Mouse (Mus musculus): Measurements from ENCODE around the gene Pomgnt1. TPM values are rescaled to one million over a fixed set of nuclear protein-coding genes. Genes with fewer than 3 reads are reported as not detected.

Gene Pomgnt1
- polyA plus RNA-seq, 1 experiment from 2014 or later, result 40.7 TPM

DNA sequence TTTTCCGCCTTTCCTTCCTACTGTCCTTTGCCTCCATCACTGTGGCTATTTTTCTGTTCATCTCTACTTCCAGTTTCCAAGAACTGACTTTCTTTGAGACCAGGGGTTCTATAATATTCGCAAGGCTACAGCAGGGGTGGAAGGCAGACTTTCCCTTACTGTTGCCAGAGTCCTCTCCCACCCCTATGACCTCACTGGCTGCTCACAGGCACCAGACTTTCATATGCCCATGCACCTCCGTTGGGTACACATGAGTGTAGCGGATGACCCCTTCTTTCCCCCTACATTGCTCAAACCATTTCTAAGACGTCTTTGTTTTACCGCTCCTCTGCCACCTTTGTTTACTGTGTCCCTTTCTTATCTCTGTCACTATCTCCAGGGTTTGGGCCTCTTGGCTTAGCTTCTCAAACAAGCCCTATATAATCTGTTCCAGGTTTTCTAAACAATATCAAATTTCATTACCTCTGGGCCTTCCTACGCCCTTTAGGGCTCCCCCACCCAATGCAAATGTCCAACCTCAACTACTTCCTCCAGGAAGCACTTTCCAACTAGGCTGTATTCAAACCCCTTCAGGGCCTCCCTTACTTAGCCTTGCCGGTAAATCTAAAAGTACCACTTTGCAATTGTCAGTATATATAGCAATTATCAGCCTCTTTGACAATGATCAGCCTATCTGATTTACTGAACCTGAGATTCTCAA is 42.2 kb downstream of the Pomgnt1 start:
- TF ChIP-seq CTCF (IDR thresholded peaks at IDR 0.05), result no peak
- Histone ChIP-seq H3K27me3 (replicated peaks; ENCODE audit: insufficient read depth, low read length) (no peaks in the 10 kb centered on the region), H3K4me1 (ENCODE audit: insufficient read depth, low read depth, low read length) (no peaks in the 10 kb centered on the region; the same call in 1 of the 2 replicates), H3K9me3 (ENCODE audit: low read length) (no peaks in the 10 kb centered on the region), H3K27ac (ENCODE audit: low read length) (peak overlapping the region; percentile 54), H3K4me2 (replicated peaks; ENCODE audit: low read depth, low read length) (0 out of 2 replicates have a peak overlapping the region, but pooled peaks have one; percentile 19), H3K4me3 (ENCODE audit: low read depth, low read length) (no peak overlapping the region), H3K9ac (replicated peaks; ENCODE audit: low read depth) (no peak overlapping the region), H3K36me3 (ENCODE audit: insufficient read depth, low read length) (no peaks in the 10 kb centered on the region)
- no peak for ATAC-seq
- DNase-seq (ENCODE audit: low spot score), result peak; percentile 45
- WGBS, result 31% methylated on average over 8 of the region's 8 CpGs

DNA sequence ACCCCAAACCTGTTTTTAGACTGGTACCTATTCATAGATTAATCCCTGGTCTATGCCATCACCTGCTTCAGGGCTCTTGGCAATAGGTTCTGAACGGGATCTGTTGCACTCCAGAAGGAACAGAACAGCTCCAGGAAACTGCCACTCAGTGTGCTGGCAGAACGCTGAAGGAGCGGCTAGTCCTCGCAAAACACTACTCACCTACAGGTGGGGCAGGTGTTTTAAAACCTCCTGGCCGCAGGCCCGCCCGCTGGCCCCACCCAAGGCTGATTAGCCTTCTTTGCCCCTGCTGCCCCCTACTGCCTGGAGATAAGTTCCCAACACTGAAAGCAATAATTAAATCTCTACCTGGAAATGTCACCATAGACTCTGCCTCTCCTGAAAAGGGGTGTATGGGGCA is 43.8 kb downstream of the Pomgnt1 start, which contains the start of gene Tspan1:
Gene Tspan1, minus strand, starts transcription at position 198 of the 400 bp plus-strand sequence.
- DNase-seq (ENCODE audit: low spot score) (peak; percentile 88), ATAC-seq (peak; percentile 84)
- Histone ChIP-seq H3K27ac (ENCODE audit: low read length) (peak within 1 kb of the TSS; percentile 54), H3K4me2 (replicated peaks; ENCODE audit: low read depth, low read length) (0 out of 2 replicates have a peak within 1 kb of the TSS, but pooled peaks have one; percentile 19), H3K27me3 (replicated peaks; ENCODE audit: insufficient read depth, low read length) (no peaks in the 10 kb centered on the region), H3K36me3 (ENCODE audit: insufficient read depth, low read length) (no peaks in the 10 kb centered on the region), H3K9me3 (ENCODE audit: low read length) (no peaks in the 10 kb centered on the region), H3K9ac (replicated peaks; ENCODE audit: low read depth) (no peak within 1 kb of the TSS), H3K4me3 (ENCODE audit: low read depth, low read length) (no peak within 1 kb of the TSS), H3K4me1 (ENCODE audit: insufficient read depth, low read depth, low read length) (no peaks in the 10 kb centered on the region; the same call in 1 of the 2 replicates)
- peak; percentile 70 for TF ChIP-seq CTCF (IDR thresholded peaks at IDR 0.05)
- TF ChIP-seq EP300 (IDR thresholded peaks at IDR 0.05), result no peak
- 25% methylated on average over 7 of the region's 7 CpGs for WGBS

DNA sequence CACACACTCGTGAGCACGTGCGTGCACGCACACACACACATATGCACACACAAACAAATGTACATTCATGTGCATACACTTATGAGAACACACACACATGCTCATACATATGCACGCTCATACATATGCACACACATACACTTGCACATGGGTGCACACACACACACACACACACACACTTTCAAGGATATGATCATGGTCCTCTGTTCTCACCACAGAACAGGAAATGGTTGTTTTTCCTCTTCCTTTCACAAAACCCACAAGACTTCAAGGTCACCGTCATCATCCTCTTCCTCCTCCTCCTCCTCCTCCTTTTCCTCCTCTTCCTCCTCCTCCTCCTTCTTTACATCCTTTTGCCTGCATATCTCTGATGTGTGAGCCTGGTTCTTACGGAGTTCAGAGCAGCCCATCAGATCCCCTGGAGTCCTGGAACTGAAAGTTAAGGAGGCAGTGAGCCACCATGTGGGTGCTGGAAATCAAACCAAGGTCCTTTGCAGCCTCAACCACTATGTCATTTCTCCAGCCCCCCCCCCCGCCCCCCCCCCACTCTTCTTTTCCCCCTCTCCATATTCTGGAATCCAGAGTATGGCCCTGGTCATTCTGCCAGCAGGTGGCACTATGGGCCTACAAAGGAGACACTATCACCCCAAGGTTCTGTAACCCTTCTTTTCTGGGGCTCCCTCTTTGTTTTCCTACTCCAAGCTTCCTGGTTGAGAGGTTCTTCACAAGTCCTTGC is 45.1 kb downstream of the Pomgnt1 start:
- Histone ChIP-seq H3K9ac (replicated peaks; ENCODE audit: low read depth) (no peak overlapping the region), H3K4me3 (ENCODE audit: low read depth, low read length) (no peak overlapping the region), H3K27ac (ENCODE audit: low read length) (no peak overlapping the region), H3K27me3 (replicated peaks; ENCODE audit: insufficient read depth, low read length) (no peaks in the 10 kb centered on the region), H3K9me3 (ENCODE audit: low read length) (no peaks in the 10 kb centered on the region), H3K36me3 (ENCODE audit: insufficient read depth, low read length) (no peaks in the 10 kb centered on the region), H3K4me2 (replicated peaks; ENCODE audit: low read depth, low read length) (no peak overlapping the region), H3K4me1 (ENCODE audit: insufficient read depth, low read depth, low read length) (no peaks in the 10 kb centered on the region; the same call in 1 of the 2 replicates)
- DNase-seq (ENCODE audit: low spot score) (peak; percentile 74), ATAC-seq (peak; percentile 56)
- WGBS, result 76% methylated on average over 7 of the region's 8 CpGs
- TF ChIP-seq EP300 (IDR thresholded peaks at IDR 0.05) (no peak), CTCF (IDR thresholded peaks at IDR 0.05) (peak; percentile 82)

DNA sequence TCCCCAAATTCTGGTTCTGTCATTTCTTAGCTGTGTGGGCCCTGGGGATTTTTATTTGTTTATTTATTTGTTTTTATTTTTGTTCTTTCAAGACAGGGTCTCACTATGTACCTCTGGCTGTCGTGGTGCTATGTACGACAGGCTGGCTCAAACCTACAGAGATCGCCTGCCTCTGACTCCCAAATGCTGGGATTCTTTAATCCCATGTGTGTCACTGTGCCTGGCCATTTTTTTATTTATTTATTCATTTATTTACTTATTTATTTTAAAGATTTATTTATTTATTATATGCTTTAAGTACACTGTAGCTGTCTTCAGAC is 45.7 kb downstream of the Pomgnt1 start:
- no peak overlapping the region for H3K9ac ChIP-seq (replicated peaks; ENCODE audit: low read depth)
- DNase-seq (ENCODE audit: low spot score), result no peak
- TF ChIP-seq CTCF (IDR thresholded peaks at IDR 0.05), result no peak
- TF ChIP-seq EP300 (IDR thresholded peaks at IDR 0.05), result no peak
- H3K9me3 ChIP-seq (ENCODE audit: low read length), result no peaks in the 10 kb centered on the region
- H3K27ac ChIP-seq (ENCODE audit: low read length), result no peak overlapping the region
- H3K27me3 ChIP-seq (replicated peaks; ENCODE audit: insufficient read depth, low read length), result no peaks in the 10 kb centered on the region
- H3K4me3 ChIP-seq (ENCODE audit: low read depth, low read length), result no peak overlapping the region
- 51% methylated on average over 3 of the region's 3 CpGs for WGBS
- no peaks in the 10 kb centered on the region; the same call in 1 of the 2 replicates for H3K4me1 ChIP-seq (ENCODE audit: insufficient read depth, low read depth, low read length)
- ATAC-seq, result no peak
- H3K4me2 ChIP-seq (replicated peaks; ENCODE audit: low read depth, low read length), result no peak overlapping the region
- no peaks in the 10 kb centered on the region for H3K36me3 ChIP-seq (ENCODE audit: insufficient read depth, low read length)

GRCm38 (mm10) chr4:116173072-116173471 is 49.4 kb downstream of the Pomgnt1 start, which contains the start of the genes 1700042G07Rik and Gm49337:
1700042G07Rik (plus strand) TSS chr4:116173372.
Gm49337 (plus strand) TSS chr4:116173384.
- Histone ChIP-seq H3K36me3 (ENCODE audit: insufficient read depth, low read length) (no peaks in the 10 kb centered on the region), H3K4me3 (ENCODE audit: low read depth, low read length) (no peak within 1 kb of the TSS)
- WGBS, result 82% methylated on average over 6 of the region's 6 CpGs

GRCm38 (mm10) chr4:116173752-116174151 is 50.1 kb downstream of the Pomgnt1 start:
- peaks cover 10% of the 10 kb centered on the region for H3K4me1 ChIP-seq (ENCODE audit: insufficient read depth, low read depth, low read length)
- H3K4me3 ChIP-seq (ENCODE audit: low read depth, low read length), result no peak overlapping the region
- H3K27me3 ChIP-seq (replicated peaks; ENCODE audit: insufficient read depth, low read length), result no peaks in the 10 kb centered on the region
- TF ChIP-seq EP300 (IDR thresholded peaks at IDR 0.05), result no peak
- no peak for TF ChIP-seq CTCF (IDR thresholded peaks at IDR 0.05)
- ATAC-seq (no peak), DNase-seq (ENCODE audit: low spot score) (no peak)
- H3K9me3 ChIP-seq (ENCODE audit: low read length), result no peaks in the 10 kb centered on the region
- 88% methylated on average over 4 of the region's 4 CpGs for WGBS
- H3K9ac ChIP-seq (replicated peaks; ENCODE audit: low read depth), result no peak overlapping the region
- H3K27ac ChIP-seq (ENCODE audit: low read length), result peak overlapping the region; percentile 95
- H3K4me2 ChIP-seq (replicated peaks; ENCODE audit: low read depth, low read length), result no peak overlapping the region
- no peaks in the 10 kb centered on the region for H3K36me3 ChIP-seq (ENCODE audit: insufficient read depth, low read length)

More at GRCm38 (mm10) chr4:116173072-116173471, 49.4 kb downstream of the Pomgnt1 start, which contains the start of the genes 1700042G07Rik and Gm49337:
- no peaks in the 10 kb centered on the region for H3K27me3 ChIP-seq (replicated peaks; ENCODE audit: insufficient read depth, low read length)
- no peaks in the 10 kb centered on the region for H3K9me3 ChIP-seq (ENCODE audit: low read length)
- peak within 1 kb of the TSS; percentile 95 for H3K27ac ChIP-seq (ENCODE audit: low read length)
- no peak within 1 kb of the TSS for H3K4me2 ChIP-seq (replicated peaks; ENCODE audit: low read depth, low read length)
- DNase-seq (ENCODE audit: low spot score) (no peak), ATAC-seq (no peak)
- no peak within 1 kb of the TSS for H3K9ac ChIP-seq (replicated peaks; ENCODE audit: low read depth)
- H3K4me1 ChIP-seq (ENCODE audit: insufficient read depth, low read depth, low read length), result peaks cover 10% of the 10 kb centered on the region
- TF ChIP-seq EP300 (IDR thresholded peaks at IDR 0.05) (no peak), CTCF (IDR thresholded peaks at IDR 0.05) (no peak)
